Mouse (Mus musculus) liver, postnatal 0 days (tissue): ENCODE measurements at regions not wholly inside any gene's neighbourhood (a gene's known extent, or its start where the extent isn't known, plus 50 kb on each side); places are given as distances from the start of the nearest gene placed in this dataset.

ENCODE experiments used
- CTCF ChIP-seq: sonication (generic); IDR thresholded peaks from 2 replicates; pipeline ENCODE4 v1.5.1; 2016; ENCODE audit warnings: antibody characterized with exemption, low read depth
- EP300 ChIP-seq: IDR thresholded peaks from 2 replicates; pipeline ENCODE4 v1.6.1; 2016; ENCODE audit warnings: antibody characterized with exemption, low read depth, mild to moderate bottlenecking

DNA sequence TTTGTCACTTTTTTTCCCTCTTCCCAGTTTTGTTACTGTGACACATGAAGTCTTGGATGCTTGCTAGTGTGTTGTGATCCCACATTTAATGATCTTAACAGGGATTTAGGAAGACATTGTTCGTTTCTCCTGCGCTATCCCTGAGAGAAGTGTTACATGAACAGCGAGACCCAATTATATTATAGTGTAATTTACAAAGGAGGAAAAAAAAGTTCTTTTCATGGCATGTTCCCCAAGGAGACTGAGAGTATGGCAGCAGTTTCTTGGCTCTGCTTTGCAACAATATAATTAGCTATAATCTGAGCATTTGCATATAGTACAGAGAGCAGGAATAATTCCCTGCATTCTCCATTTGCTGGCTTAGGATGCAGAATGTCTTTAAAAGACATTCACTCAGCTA lies 168.6 kb downstream of the Insc start:
- TF ChIP-seq CTCF (no peak), EP300 (no peak)
